Mouse (Mus musculus): ENCODE measurements at regions not wholly inside any gene's neighbourhood (a gene's known extent, or its start where the extent isn't known, plus 50 kb on each side); places are given as distances from the start of the nearest gene placed in this dataset.

GRCm38 (mm10) chr1:28894329-28894728, 114.3 kb upstream of the Gm597 start:
- intact Hi-C loops (cut with DNase I): no loop called here
- no peak for DNase-seq

GRCm38 (mm10) chr1:28877626-28878025, 97.6 kb upstream of the Gm597 start:
- DNase-seq: peak; percentile 3
- intact Hi-C loops (cut with DNase I): no loop called here

DNA sequence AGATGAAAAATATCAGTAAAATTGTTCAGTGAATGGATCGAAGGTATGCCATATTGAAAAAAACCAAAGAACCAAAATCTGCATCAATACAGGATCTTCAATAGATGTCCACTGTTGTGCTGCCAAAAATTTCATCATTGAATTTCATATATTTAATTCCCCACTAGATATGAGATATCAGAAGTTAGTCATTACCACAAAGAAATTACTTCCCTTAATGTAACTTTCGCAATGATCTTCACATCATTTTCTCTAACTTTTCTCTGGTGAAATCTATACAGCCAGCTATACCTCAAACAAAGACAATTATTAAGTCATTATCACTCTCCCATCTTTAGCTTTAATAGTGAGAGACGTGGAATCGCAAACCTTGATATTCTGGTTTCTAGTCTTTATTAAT, 64.5 kb upstream of the Gm597 start:
- intact Hi-C loops (cut with DNase I): no loop called here
- no peak for DNase-seq

- intact Hi-C loops (cut with DNase I): no loop called here
- DNase-seq: no peak
Observed at GRCm38 (mm10) chr1:28841364-28841763, 61.3 kb upstream of the Gm597 start.
